Mouse (Mus musculus) midbrain, embryonic 12.5 days (tissue): Measurements from ENCODE around the gene Fras1. TPM values are rescaled to one million over a fixed set of nuclear protein-coding genes. Genes with fewer than 3 reads are reported as not detected.

ENCODE experiments used
- ATAC-seq: fragments of 200-750 bp; cut with Nextera tagmentation; 2 replicates; pipeline ENCODE4 v1.8.0; 2017; ENCODE audit warnings: low read depth, moderate TSS enrichment, moderate library complexity; ENCODE audit not compliant: low FRiP score
- H3K27ac ChIP-seq: fragments of 300-500 bp; sonication (generic); replicated peaks from 2 replicates; pipeline ENCODE4 v1.5.1; 2016; ENCODE audit warnings: mild to moderate bottlenecking
- H3K27me3 ChIP-seq: fragments of 300-500 bp; sonication (generic); 2 replicates; pipeline ENCODE4 v1.6.1; 2016; ENCODE audit warnings: mild to moderate bottlenecking
- H3K36me3 ChIP-seq: fragments of 300-500 bp; sonication (generic); 2 replicates; pipeline ENCODE4 v1.6.1; 2016
- H3K4me1 ChIP-seq: fragments of 300-500 bp; sonication (generic); 2 replicates; pipeline ENCODE4 v1.6.1; 2016
- H3K4me2 ChIP-seq: fragments of 300-500 bp; sonication (generic); replicated peaks from 2 replicates; pipeline ENCODE4 v1.6.1; 2016; ENCODE audit warnings: mild to moderate bottlenecking, moderate library complexity
- H3K4me3 ChIP-seq: fragments of 300-500 bp; sonication (generic); 2 replicates; pipeline ENCODE4 v1.5.1; 2016; ENCODE audit warnings: mild to moderate bottlenecking
- H3K9ac ChIP-seq: fragments of 300-500 bp; sonication (generic); replicated peaks from 2 replicates; pipeline ENCODE4 v1.6.1; 2016; ENCODE audit warnings: mild to moderate bottlenecking, moderate library complexity
- H3K9me3 ChIP-seq: fragments of 300-500 bp; sonication (generic); 2 replicates; pipeline ENCODE4 v1.6.1; 2016; ENCODE audit warnings: mild to moderate bottlenecking
- WGBS: fragments of 180-500 bp; shearing (Covaris S2); methylation state at CpG from one replicate; pipeline ENCODE4 v1.1.7; 2016; 5-methylcytosine and 5-hydroxymethylcytosine counted together
- polyA plus RNA-seq: library from polyadenylated mRNA; unstranded; fragments of >200 nt; fragmentation: Nextera tagmentation; extraction: Ambion mirVana; gene quantifications from 2 replicates; pipeline ENCODE4 v1.2.1, GENCODE M21; 2016

Gene Fras1
- polyA plus RNA-seq, 1 experiment from 2014 or later, result 7.1 TPM

- 70% methylated on average over 9 of the region's 9 CpGs for WGBS
- H3K27ac ChIP-seq, result no peak overlapping the region
- ATAC-seq, result no peak
These were observed 418.7 kb downstream of the Fras1 start for GRCm38 (mm10) chr5:96792422-96792821.

GRCm38 (mm10) chr5:96792936-96793718, 419.4 kb downstream of the Fras1 start, which contains the start of gene Anxa3:
Anxa3 (plus strand) TSS chr5:96793339.
- H3K4me2 ChIP-seq, result peak within 1 kb of the TSS; percentile 73
- H3K9ac ChIP-seq, result peak within 1 kb of the TSS; percentile 44; the same call in 1 of the 2 replicates
- WGBS, result 12% methylated on average over 25 of the region's 26 CpGs
- H3K9me3 ChIP-seq, result no peaks in the 10 kb centered on the region
- ATAC-seq, result peak; percentile 84
- H3K27me3 ChIP-seq, result peaks cover 7% of the 10 kb centered on the region
- H3K4me1 ChIP-seq, result peaks cover 7% of the 10 kb centered on the region
- H3K27ac ChIP-seq, result no peak within 1 kb of the TSS
- no peaks in the 10 kb centered on the region for H3K36me3 ChIP-seq
- peak within 1 kb of the TSS; percentile 42 for H3K4me3 ChIP-seq

More at GRCm38 (mm10) chr5:96792422-96792821, 418.7 kb downstream of the Fras1 start:
- Histone ChIP-seq H3K36me3 (no peaks in the 10 kb centered on the region), H3K9me3 (no peaks in the 10 kb centered on the region), H3K27me3 (peaks cover 7% of the 10 kb centered on the region), H3K4me2 (no peak overlapping the region), H3K9ac (no peak overlapping the region), H3K4me1 (peaks cover 7% of the 10 kb centered on the region), H3K4me3 (no peak overlapping the region)

- no peak overlapping the region for H3K4me3 ChIP-seq
- peak overlapping the region; percentile 73; the same call in 1 of the 2 replicates for H3K4me2 ChIP-seq
- H3K9ac ChIP-seq, result no peak overlapping the region
- ATAC-seq, result no peak
- no peaks in the 10 kb centered on the region for H3K36me3 ChIP-seq
- peaks cover 7% of the 10 kb centered on the region for H3K4me1 ChIP-seq
- H3K27ac ChIP-seq, result no peak overlapping the region
- peaks cover 7% of the 10 kb centered on the region for H3K27me3 ChIP-seq
- no peaks in the 10 kb centered on the region for H3K9me3 ChIP-seq
- WGBS, result 54% methylated on average over 10 of the region's 10 CpGs
These were observed 420.3 kb downstream of the Fras1 start for GRCm38 (mm10) chr5:96793953-96794635.

GRCm38 (mm10) chr5:96795752-96796151, 422.0 kb downstream of the Fras1 start:
- no peak for ATAC-seq
- Histone ChIP-seq H3K9ac (no peak overlapping the region), H3K27ac (no peak overlapping the region), H3K9me3 (no peaks in the 10 kb centered on the region), H3K4me3 (no peak overlapping the region), H3K4me2 (no peak overlapping the region), H3K4me1 (peaks cover 7% of the 10 kb centered on the region), H3K36me3 (no peaks in the 10 kb centered on the region), H3K27me3 (peaks cover 7% of the 10 kb centered on the region)
- whole genome bisulfite sequencing, result 82% methylated on average over 1 of the region's 1 CpGs

- H3K36me3 ChIP-seq, result no peaks in the 10 kb centered on the region
- 91% methylated on average over 6 of the region's 6 CpGs for WGBS
- H3K27me3 ChIP-seq, result peaks cover 7% of the 10 kb centered on the region
- no peak overlapping the region for H3K9ac ChIP-seq
- no peak overlapping the region for H3K27ac ChIP-seq
- ATAC-seq, result no peak
- no peaks in the 10 kb centered on the region for H3K9me3 ChIP-seq
- H3K4me3 ChIP-seq, result no peak overlapping the region
- no peak overlapping the region for H3K4me2 ChIP-seq
- H3K4me1 ChIP-seq, result peaks cover 7% of the 10 kb centered on the region
These were observed 423.7 kb downstream of the Fras1 start for GRCm38 (mm10) chr5:96797465-96797864.

- WGBS, result 90% methylated on average over 9 of the region's 9 CpGs
- H3K9ac ChIP-seq, result no peak overlapping the region
- no peak for ATAC-seq
These were observed 425.4 kb downstream of the Fras1 start for GRCm38 (mm10) chr5:96799165-96799564.

GRCm38 (mm10) chr5:96799969-96800368, 426.2 kb downstream of the Fras1 start:
- no peaks in the 10 kb centered on the region for H3K4me1 ChIP-seq
- WGBS, result 92% methylated on average over 9 of the region's 9 CpGs
- no peak overlapping the region for H3K9ac ChIP-seq
- H3K4me2 ChIP-seq, result no peak overlapping the region
- H3K4me3 ChIP-seq, result no peak overlapping the region
- no peaks in the 10 kb centered on the region for H3K36me3 ChIP-seq
- peaks cover 4% of the 10 kb centered on the region for H3K27me3 ChIP-seq
- no peak for ATAC-seq
- H3K27ac ChIP-seq, result no peak overlapping the region
- H3K9me3 ChIP-seq, result no peaks in the 10 kb centered on the region

More at GRCm38 (mm10) chr5:96799165-96799564, 425.4 kb downstream of the Fras1 start:
- H3K36me3 ChIP-seq, result no peaks in the 10 kb centered on the region
- no peak overlapping the region for H3K4me2 ChIP-seq
- H3K4me1 ChIP-seq, result no peaks in the 10 kb centered on the region
- H3K27ac ChIP-seq, result no peak overlapping the region
- H3K4me3 ChIP-seq, result no peak overlapping the region
- peaks cover 4% of the 10 kb centered on the region for H3K27me3 ChIP-seq
- H3K9me3 ChIP-seq, result no peaks in the 10 kb centered on the region

GRCm38 (mm10) chr5:96802185-96802584, 428.4 kb downstream of the Fras1 start:
- WGBS, result 40% methylated on average over 7 of the region's 7 CpGs
- Histone ChIP-seq H3K27me3 (no peaks in the 10 kb centered on the region), H3K4me2 (no peak overlapping the region), H3K4me1 (no peaks in the 10 kb centered on the region), H3K9me3 (no peaks in the 10 kb centered on the region), H3K27ac (no peak overlapping the region), H3K36me3 (no peaks in the 10 kb centered on the region), H3K9ac (no peak overlapping the region), H3K4me3 (no peak overlapping the region)
- ATAC-seq, result no peak

- Histone ChIP-seq H3K9me3 (no peaks in the 10 kb centered on the region), H3K36me3 (no peaks in the 10 kb centered on the region), H3K4me3 (no peak overlapping the region), H3K27me3 (no peaks in the 10 kb centered on the region), H3K9ac (no peak overlapping the region), H3K4me2 (no peak overlapping the region), H3K4me1 (no peaks in the 10 kb centered on the region), H3K27ac (no peak overlapping the region)
- no peak for ATAC-seq
- WGBS, result 61% methylated on average over 3 of the region's 3 CpGs
These were observed 429.3 kb downstream of the Fras1 start for GRCm38 (mm10) chr5:96803091-96803490.

- no peak overlapping the region for H3K9ac ChIP-seq
- no peaks in the 10 kb centered on the region for H3K9me3 ChIP-seq
- 90% methylated on average over 4 of the region's 4 CpGs for WGBS
- H3K27me3 ChIP-seq, result no peaks in the 10 kb centered on the region
- no peak overlapping the region for H3K4me3 ChIP-seq
- no peak for ATAC-seq
- no peaks in the 10 kb centered on the region for H3K36me3 ChIP-seq
- no peak overlapping the region for H3K27ac ChIP-seq
- no peak overlapping the region for H3K4me2 ChIP-seq
- no peaks in the 10 kb centered on the region for H3K4me1 ChIP-seq
These were observed 430.5 kb downstream of the Fras1 start for GRCm38 (mm10) chr5:96804304-96804703.

- no peak overlapping the region for H3K9ac ChIP-seq
- no peak overlapping the region for H3K27ac ChIP-seq
- H3K36me3 ChIP-seq, result no peaks in the 10 kb centered on the region
- H3K27me3 ChIP-seq, result no peaks in the 10 kb centered on the region
- no peak for ATAC-seq
- H3K4me1 ChIP-seq, result no peaks in the 10 kb centered on the region
- no peaks in the 10 kb centered on the region for H3K9me3 ChIP-seq
- H3K4me2 ChIP-seq, result no peak overlapping the region
- H3K4me3 ChIP-seq, result no peak overlapping the region
- 74% methylated on average over 3 of the region's 3 CpGs for WGBS
These were observed 431.1 kb downstream of the Fras1 start for GRCm38 (mm10) chr5:96804813-96805212.

GRCm38 (mm10) chr5:96810620-96811019, 436.9 kb downstream of the Fras1 start:
- H3K9me3 ChIP-seq, result no peaks in the 10 kb centered on the region
- H3K4me1 ChIP-seq, result no peaks in the 10 kb centered on the region
- 74% methylated on average over 4 of the region's 4 CpGs for WGBS
- H3K27ac ChIP-seq, result no peak overlapping the region
- no peak overlapping the region for H3K4me2 ChIP-seq
- H3K27me3 ChIP-seq, result no peaks in the 10 kb centered on the region
- no peak overlapping the region for H3K9ac ChIP-seq
- no peak for ATAC-seq
- H3K36me3 ChIP-seq, result no peaks in the 10 kb centered on the region
- no peak overlapping the region for H3K4me3 ChIP-seq
